Mouse (Mus musculus) lung, adult 2 months (tissue): ENCODE data around the gene Wdr26. TPM values are rescaled to one million over a fixed set of nuclear protein-coding genes. Genes with fewer than 3 reads are reported as not detected.

ENCODE experiments used
- DNase-seq: peaks from one replicate; pipeline ENCODE4 v3.0.0; 2022
- H3K4me1 ChIP-seq: fragments of 200-500 bp; 2 replicates; pipeline ENCODE4 v1.6.1; 2011; ENCODE audit warnings: low read length; ENCODE audit not compliant: control insufficient read depth, insufficient read depth
- H3K4me3 ChIP-seq: fragments of 200-500 bp; replicated peaks from 2 replicates; pipeline ENCODE3; 2011; ENCODE audit warnings: low read depth, mild to moderate bottlenecking, control low read depth, low read length; ENCODE audit errors: extremely low read depth
- CTCF ChIP-seq: fragments of 200-500 bp; IDR thresholded peaks from 2 replicates; pipeline ENCODE4 v1.5.1; 2011; ENCODE audit warnings: mild to moderate bottlenecking, low read length, control low read depth; ENCODE audit not compliant: insufficient read depth
- POLR2A ChIP-seq: fragments of 200-500 bp; IDR thresholded peaks from 2 replicates; pipeline ENCODE4 v1.6.1; 2011; ENCODE audit warnings: low read depth, mild to moderate bottlenecking, control low read depth, low read length, borderline replicate concordance; ENCODE audit errors: extremely low read depth
- WGBS: fragments of 180-500 bp; shearing (Covaris S2); methylation state at CpG from one replicate; pipeline ENCODE4 v1.1.7; 2018; 5-methylcytosine and 5-hydroxymethylcytosine counted together
- polyA plus RNA-seq: library from polyadenylated mRNA; depleted of rRNA; stranded (reverse); fragments of >200 nt; gene quantifications from 2 replicates; pipeline ENCODE4 v1.2.3, GENCODE M21; 2012; rRNA removed

Wdr26 gene
- polyA plus RNA-seq, 1 experiment, result 43.9 TPM

- TF ChIP-seq CTCF, result no peak
- no peak for TF ChIP-seq POLR2A
- Histone ChIP-seq H3K4me3 (peak overlapping the region; percentile 11), H3K4me1 (peaks cover 8% of the 10 kb centered on the region; the same call in 1 of the 2 replicates)
- no peak for DNase-seq
- WGBS, result 7% methylated on average over 12 of the region's 12 CpGs
Observed at GRCm38 (mm10) chr1:181144966-181145365, 66.8 kb downstream of the Wdr26 start.

DNA sequence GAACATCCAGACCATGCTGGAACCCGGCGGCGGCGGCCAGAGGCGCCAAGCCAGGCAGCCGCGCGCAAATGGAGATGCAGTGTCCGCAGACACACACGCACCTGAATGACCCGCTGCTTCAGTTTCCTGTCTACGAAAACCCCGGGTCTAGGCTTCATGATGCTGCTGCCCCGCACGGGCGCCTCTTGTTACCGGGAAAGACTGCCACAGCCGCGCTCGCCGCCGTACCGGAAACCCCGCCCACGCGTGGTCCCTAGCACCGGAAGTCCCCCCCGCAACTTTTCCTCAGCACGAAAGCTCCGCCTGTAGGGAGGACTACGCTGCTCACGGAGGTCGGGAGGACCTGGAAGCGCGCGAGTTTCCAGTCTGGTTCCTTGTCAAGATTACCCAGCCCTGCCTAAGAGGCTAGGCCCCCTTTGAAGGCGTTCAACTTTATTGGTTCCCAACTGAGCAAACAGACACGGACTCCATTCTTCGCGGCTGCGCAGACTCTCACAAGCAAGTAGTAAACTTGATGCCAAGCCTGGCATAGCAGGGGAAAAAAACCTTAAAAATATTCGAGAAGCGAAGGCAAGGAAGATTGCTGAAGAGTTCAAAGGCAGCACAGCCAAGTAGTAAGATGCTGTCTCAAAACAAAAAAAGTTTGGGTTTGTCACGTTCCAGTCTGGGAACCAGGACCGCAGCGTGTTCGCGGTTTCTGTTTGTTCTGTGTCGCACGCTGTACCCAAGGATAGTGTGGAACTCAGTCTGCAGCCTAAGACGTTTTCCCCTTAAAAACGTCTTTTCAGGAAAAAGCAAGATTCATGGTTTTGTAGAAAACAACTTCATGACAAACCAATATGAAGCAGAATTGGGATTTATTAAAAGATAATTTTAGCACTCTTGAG lies 67.6 kb downstream of the Wdr26 start, which contains the start of the genes Nvl and Cnih4:
Gene Nvl (minus strand): TSS at position 255 of the 887 bp plus-strand sequence.
Gene Cnih4 (plus strand): TSS at position 744 of the 887 bp plus-strand sequence.
- WGBS, result under 1% methylated on average over 52 of the region's 52 CpGs
- no peak for TF ChIP-seq CTCF
- peak; percentile 54; the same call in 1 of the 2 replicates for TF ChIP-seq POLR2A
- H3K4me1 ChIP-seq, result peaks cover 8% of the 10 kb centered on the region; the same call in 1 of the 2 replicates
- peak; percentile 93 for DNase-seq
- peak within 1 kb of the TSS; percentile 80 for H3K4me3 ChIP-seq

- Histone ChIP-seq H3K4me1 (peaks cover 8% of the 10 kb centered on the region; the same call in 1 of the 2 replicates), H3K4me3 (peak overlapping the region; percentile 80)
- DNase-seq, result no peak
- TF ChIP-seq POLR2A, result no peak
- TF ChIP-seq CTCF, result no peak
- WGBS, result under 1% methylated on average over 12 of the region's 12 CpGs
Observed at GRCm38 (mm10) chr1:181143609-181143949, 68.2 kb downstream of the Wdr26 start.

- DNase-seq, result no peak
- TF ChIP-seq CTCF (no peak), POLR2A (no peak)
- no peak overlapping the region for H3K4me3 ChIP-seq
- H3K4me1 ChIP-seq, result 0 out of 2 replicates have a peak, but pooled peaks cover 2% of the 10 kb centered on the region
- 84% methylated on average over 7 of the region's 7 CpGs for WGBS
Observed at GRCm38 (mm10) chr1:181138730-181139129, 73.1 kb downstream of the Wdr26 start.

- no peak for DNase-seq
- Histone ChIP-seq H3K4me3 (no peak overlapping the region), H3K4me1 (no peaks in the 10 kb centered on the region)
- no peak for TF ChIP-seq POLR2A
- TF ChIP-seq CTCF, result no peak
- 90% methylated on average over 6 of the region's 6 CpGs for WGBS
Observed at GRCm38 (mm10) chr1:181131915-181132314, 79.9 kb downstream of the Wdr26 start.

DNA sequence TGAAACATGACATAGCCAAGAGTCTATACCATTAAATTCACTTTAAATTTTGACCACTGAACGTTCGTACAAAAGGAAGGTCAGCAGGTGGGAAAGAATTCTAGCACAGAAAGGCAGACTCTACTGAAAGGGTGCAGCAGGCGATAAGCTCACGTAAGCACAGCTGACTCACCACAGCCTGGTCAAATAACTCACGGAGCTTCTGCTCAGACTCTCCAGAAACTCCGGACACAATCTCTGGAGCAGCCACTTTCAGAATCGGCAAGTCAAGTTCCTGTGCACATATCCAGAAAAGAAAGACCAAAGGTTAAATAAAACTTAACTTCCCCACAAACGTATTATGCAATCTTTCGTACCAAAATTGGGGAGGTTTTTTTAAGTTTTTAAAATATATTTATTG lies 85.0 kb downstream of the Wdr26 start:
- no peak for DNase-seq
- Histone ChIP-seq H3K4me1 (no peaks in the 10 kb centered on the region), H3K4me3 (no peak overlapping the region)
- WGBS, result 84% methylated on average over 9 of the region's 9 CpGs
- no peak for TF ChIP-seq CTCF
- no peak for TF ChIP-seq POLR2A

DNA sequence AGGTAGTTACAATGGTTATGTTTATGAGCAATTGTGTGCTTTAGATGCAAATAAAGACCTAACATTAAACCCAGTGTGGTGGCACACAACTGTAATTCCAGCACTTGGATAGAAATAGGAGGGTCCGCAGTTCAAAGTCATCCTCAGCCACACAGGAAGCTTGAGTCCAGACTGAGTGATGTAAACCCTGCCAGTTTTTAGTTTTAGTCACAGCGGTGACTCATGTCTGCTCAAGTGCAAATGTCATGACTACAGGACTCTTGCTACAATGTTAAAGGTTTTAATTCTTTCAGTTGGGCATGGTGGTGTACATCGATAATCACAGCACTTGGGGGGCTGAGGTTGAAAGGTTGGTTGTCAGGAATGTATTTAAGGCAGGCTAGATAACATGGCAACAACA lies 85.9 kb downstream of the Wdr26 start:
- H3K4me3 ChIP-seq, result no peak overlapping the region
- no peak for TF ChIP-seq POLR2A
- TF ChIP-seq CTCF, result no peak
- 96% methylated on average over 3 of the region's 3 CpGs for WGBS
- DNase-seq, result no peak
- H3K4me1 ChIP-seq, result no peaks in the 10 kb centered on the region

DNA sequence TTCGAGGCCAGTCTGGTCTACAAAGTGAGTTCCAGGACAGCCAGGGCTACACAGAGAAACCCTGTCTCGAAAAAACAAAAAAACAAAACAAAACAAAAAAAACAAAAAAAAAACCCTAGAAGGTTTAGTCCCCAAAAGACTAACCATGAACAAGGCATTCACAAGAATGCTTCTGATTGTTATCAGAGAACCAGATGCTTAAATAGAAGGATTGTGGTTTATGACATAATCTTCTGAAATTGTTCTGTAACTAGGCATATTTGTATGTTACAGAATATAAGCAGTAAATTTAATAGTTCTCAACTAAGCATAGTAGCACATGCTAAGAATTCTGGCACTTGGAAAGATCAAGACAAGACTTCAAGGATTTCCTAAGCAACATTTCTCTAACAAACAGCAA lies 87.7 kb downstream of the Wdr26 start:
- no peak for TF ChIP-seq POLR2A
- no peak for TF ChIP-seq CTCF
- Histone ChIP-seq H3K4me3 (no peak overlapping the region), H3K4me1 (no peaks in the 10 kb centered on the region)
- DNase-seq, result no peak
- WGBS, result 93% methylated on average over 2 of the region's 2 CpGs

Other genes with a start within 250 kb of the Wdr26 start
- 116 and 142 TPM in 2 replicates for gene Ephx1, start 191.1 kb downstream of the Wdr26 start, polyA plus RNA-seq
- gene 9130409I23Rik, start 160.8 kb downstream of the Wdr26 start, polyA plus RNA-seq, result not detected in 2 replicates
- gene Nvl, start 67.8 kb downstream of the Wdr26 start, polyA plus RNA-seq, result 5.7 and 7.4 TPM in 2 replicates
- gene Cnih4, start 67.3 kb downstream of the Wdr26 start, polyA plus RNA-seq, result 10.0 and 11.4 TPM in 2 replicates
- 0.25 TPM in 1 of 2 replicates, not detected in the other for gene Cnih3, start 140.6 kb upstream of the Wdr26 start, polyA plus RNA-seq